Mouse (Mus musculus) lung, postnatal 0 days (tissue): ENCODE data around the gene Mrpl43.
A peak's percentile ranks its signal among the peaks of the same experiment; 100 is the strongest.

Source experiments
- CTCF ChIP-seq: IDR thresholded peaks from 2 replicates; pipeline ENCODE4 v1.5.1; 2016; ENCODE audit warnings: antibody characterized with exemption, mild to moderate bottlenecking
- EP300 ChIP-seq: IDR thresholded peaks from 2 replicates; pipeline ENCODE4 v1.6.1; 2016; ENCODE audit warnings: antibody characterized with exemption, mild to moderate bottlenecking, control low read depth

GRCm38 (mm10) chr19:45030111-45030510 is 23.9 kb upstream of the Mrpl43 start:
- TF ChIP-seq EP300 (no peak), CTCF (peak; percentile 90)
